Comparison of ENCODE assay signal across 15 mouse cellular contexts in genomic region chr2:77080657-77081056, GRCm38 (mm10).
"Had no signal": no experiment of that assay in that cellular context is flagged by ENCODE, and none has a peak within 500 bp of the region (broad histone marks: within the 10 kb centered on the region; RNA-seq: fewer than 3 reads in every experiment).

No protein-coding gene starts in this region.

- H3K36me3 ChIP-seq: intestine, embryonic 15.5 days; kidney, embryonic 15.5 days; liver, embryonic 13.5 days; lung, embryonic 15.5 days; midbrain, embryonic 10.5 days; midbrain, embryonic 13.5 days had no signal

- DNase-seq: kidney, adult 11 months; kidney, adult 8-10 months; kidney, postnatal 10 days; kidney, postnatal 36 days; layer of hippocampus, postnatal 36 days; liver, embryonic 13.5 days; thymus, adult 18-20 months; thymus, postnatal 36 days had no signal

- H3K27me3 ChIP-seq: intestine, embryonic 15.5 days; kidney, embryonic 15.5 days; liver, embryonic 13.5 days; lung, embryonic 15.5 days; midbrain, embryonic 13.5 days had no signal

- H3K9me3 ChIP-seq: intestine, embryonic 15.5 days; kidney, embryonic 15.5 days; liver, embryonic 13.5 days; lung, embryonic 15.5 days; midbrain, embryonic 10.5 days; midbrain, embryonic 13.5 days had no signal

- H3K4me2 ChIP-seq: intestine, embryonic 15.5 days; kidney, embryonic 15.5 days; liver, embryonic 13.5 days; lung, embryonic 15.5 days; midbrain, embryonic 13.5 days had no signal

- ATAC-seq: intestine, embryonic 15.5 days; midbrain, embryonic 13.5 days; midbrain, embryonic 16.5 days had no signal

- H3K4me3 ChIP-seq: intestine, embryonic 15.5 days; kidney, embryonic 15.5 days; left cerebral cortex, adult 2 months; liver, embryonic 13.5 days; lung, embryonic 15.5 days; midbrain, embryonic 10.5 days; midbrain, embryonic 13.5 days had no signal

- H3K4me1 ChIP-seq: intestine, embryonic 15.5 days; kidney, embryonic 15.5 days; liver, embryonic 13.5 days; lung, embryonic 15.5 days; midbrain, embryonic 13.5 days had no signal
